Comparison of ENCODE assay signal across 14 mouse cellular contexts in the genomic region with DNA sequence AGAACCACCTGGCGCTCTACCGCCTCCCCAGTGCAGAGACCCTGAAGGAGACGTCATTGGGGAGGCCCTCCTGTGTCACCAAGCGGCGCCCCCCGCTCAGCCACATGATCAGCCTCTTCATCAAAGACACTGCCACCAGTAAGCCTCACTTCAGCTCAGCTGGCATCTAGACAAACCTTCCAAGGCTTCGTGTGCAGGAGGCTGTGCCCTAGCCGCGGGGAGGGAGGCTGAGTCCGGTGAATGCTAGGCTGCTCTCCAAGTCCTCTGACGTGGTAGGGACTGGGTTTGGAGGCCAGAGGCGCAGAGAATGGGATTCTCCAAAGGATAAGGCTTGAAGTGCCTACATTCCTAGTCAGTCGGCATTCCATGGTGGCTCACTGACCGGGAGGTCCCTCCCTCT. TPM values are rescaled to one million over a fixed set of nuclear protein-coding genes. Genes with fewer than 3 reads are reported as not detected.
DNase-seq lines count a peak whose midpoint lies in the region; ATAC-seq lines count a peak whose summit lies in the region.
"Had no signal": no experiment of that assay in that cellular context is flagged by ENCODE, and none has a peak within 500 bp of the region (broad histone marks: within the 10 kb centered on the region; RNA-seq: fewer than 3 reads in every experiment).

No protein-coding gene starts in this region.

- intact Hi-C loops in left cerebral cortex, postnatal 14 days (cut with DNase I) = no loop called here

- peak; percentile 8 for DNase-seq in right cerebral cortex, postnatal 14 days
- DNase-seq in right cerebral cortex, postnatal 10 days (ENCODE audit: low spot score in 2 of 2) = no peak
- peak; percentile 85 to 86 for DNase-seq in adrenal gland, postnatal 36 days
- peak; percentile 41 for DNase-seq in cerebellum, adult 8-10 months
- no peak for DNase-seq in lung, postnatal 14 days
- DNase-seq in left cerebral cortex, postnatal 14 days (ENCODE audit: low spot score in 2 of 2) = no peak
- DNase-seq: gastrocnemius, postnatal 25 days; kidney, adult 2 months; lung, adult 18-20 months; lung, postnatal 10 days had no signal

- no peak for ATAC-seq in frontal cortex, adult (ENCODE audit: low TSS enrichment)
- ATAC-seq: activated CD4-positive, CD25-positive, alpha-beta regulatory T cell, adult 4 months; forebrain, embryonic 14.5 days; liver, embryonic 12.5 days had no signal

RNA-seq across cellular contexts. Expression of a gene that starts 21.1 kb away (rescaled TPM):
- 10 to 100 TPM; 58.9 to 72.9 TPM for total RNA-seq in adrenal gland, postnatal 36 days (2021)
- 10 to 100 TPM; 18.7 to 21.3 TPM for total RNA-seq in left cerebral cortex, postnatal 14 days (2021)

RNA-seq across cellular contexts. Expression of a gene that starts 22.2 kb away (rescaled TPM):
- total RNA-seq in adrenal gland, postnatal 36 days (2021) = 10 to 100 TPM; 17.1 to 21.4 TPM
- 10 to 100 TPM; 12.7 to 15.3 TPM for total RNA-seq in left cerebral cortex, postnatal 14 days (2021)

RNA-seq across cellular contexts. Expression of a gene that starts 27.1 kb away (rescaled TPM):
- 10 to 100 TPM; 74.6 to 95.5 TPM for total RNA-seq in adrenal gland, postnatal 36 days (2021)
- total RNA-seq in left cerebral cortex, postnatal 14 days (2021) = 10 to 100 TPM; 48.1 to 51.4 TPM

RNA-seq across cellular contexts. Expression of a gene that starts 31.5 kb away (rescaled TPM):
- 10 to 100 TPM in 1 of 2 experiments, 1 to 10 TPM in 1; 4.9 to 10.9 TPM for total RNA-seq in adrenal gland, postnatal 36 days (2021)
- total RNA-seq in left cerebral cortex, postnatal 14 days (2021) = 1 to 10 TPM; 2.8 to 3.4 TPM

Comparison
In these comparisons a context has a peak if more than half of its experiments do, and no peak if none do; other contexts are left out.
1. DNase-seq: peak in right cerebral cortex, postnatal 14 days (single experiment), adrenal gland, postnatal 36 days (2 of 2) and cerebellum, adult 8-10 months (single experiment); none in right cerebral cortex, postnatal 10 days (0 of 2), lung, postnatal 14 days (single experiment) and left cerebral cortex, postnatal 14 days (0 of 2).